Mouse (Mus musculus) liver, adult 2 months (tissue): Measurements from ENCODE around the gene Mroh7. TPM values are rescaled to one million over a fixed set of nuclear protein-coding genes. Genes with fewer than 3 reads are reported as not detected.

ENCODE experiments used
- DNase-seq: peaks from one replicate; pipeline ENCODE4 v3.0.0-alpha.2; 2011; ENCODE audit warnings: low read depth, low spot score; ENCODE audit errors: extremely low read depth
- H3K27ac ChIP-seq: fragments of 200-500 bp; replicated peaks from 2 replicates; pipeline ENCODE4 v1.5.1; 2012; ENCODE audit warnings: low read depth, mild to moderate bottlenecking, control low read depth, inconsistent platforms, low read length; ENCODE audit not compliant: insufficient read depth
- H3K27me3 ChIP-seq: fragments of 200-500 bp; 2 replicates; pipeline ENCODE4 v1.6.1; 2012; ENCODE audit warnings: mild to moderate bottlenecking, moderate library complexity, low read length, inconsistent platforms; ENCODE audit not compliant: control insufficient read depth, insufficient read depth
- H3K36me3 ChIP-seq: fragments of 200-500 bp; 2 replicates; pipeline ENCODE4 v1.6.1; 2012; ENCODE audit warnings: low read length, inconsistent platforms; ENCODE audit not compliant: control insufficient read depth, insufficient read depth
- H3K4me1 ChIP-seq: fragments of 200-500 bp; 2 replicates; pipeline ENCODE4 v1.6.1; 2011; ENCODE audit warnings: low read length; ENCODE audit not compliant: control insufficient read depth, insufficient read depth
- H3K4me3 ChIP-seq: fragments of 200-500 bp; 2 replicates; pipeline ENCODE4 v1.5.1; 2011; ENCODE audit warnings: low read depth, mild to moderate bottlenecking, control low read depth, low read length, moderate library complexity; ENCODE audit not compliant: insufficient read depth
- H3K79me2 ChIP-seq: fragments of 200-500 bp; 2 replicates; pipeline ENCODE4 v1.6.1; 2012; ENCODE audit warnings: inconsistent platforms, mild to moderate bottlenecking, low read length, moderate library complexity; ENCODE audit not compliant: control insufficient read depth, insufficient read depth
- H3K9ac ChIP-seq: fragments of 200-500 bp; 2 replicates; pipeline ENCODE4 v1.6.1; 2012; ENCODE audit warnings: low read depth, mild to moderate bottlenecking, control low read depth, inconsistent platforms, low read length
- CTCF ChIP-seq: fragments of 200-500 bp; IDR thresholded peaks from 2 replicates; pipeline ENCODE4 v1.5.1; 2011; ENCODE audit warnings: low read depth, low read length, control low read depth
- POLR2A ChIP-seq: fragments of 200-500 bp; IDR thresholded peaks from 2 replicates; pipeline ENCODE4 v1.6.1; 2011; ENCODE audit warnings: low read length, control low read depth; ENCODE audit not compliant: insufficient read depth; ENCODE audit errors: extremely low read depth
- WGBS: fragments of 180-500 bp; shearing (Covaris S2); methylation state at CpG from one replicate; pipeline ENCODE4 v1.1.7; 2018; 5-methylcytosine and 5-hydroxymethylcytosine counted together
- polyA plus RNA-seq: library from polyadenylated mRNA; depleted of rRNA; stranded (reverse); fragments of >200 nt; gene quantifications from 2 replicates; pipeline ENCODE4 v1.2.3, GENCODE M21; 2012; rRNA removed
- total RNA-seq: library from RNA; depleted of rRNA; stranded (reverse); fragments of >200 nt; gene quantifications from 2 replicates; pipeline ENCODE4 v1.2.3, GENCODE M21; 2014; rRNA removed

The Mroh7 gene
- total and polyA plus RNA-seq, 2 experiments = under 0.01 to 0.69 TPM

DNA sequence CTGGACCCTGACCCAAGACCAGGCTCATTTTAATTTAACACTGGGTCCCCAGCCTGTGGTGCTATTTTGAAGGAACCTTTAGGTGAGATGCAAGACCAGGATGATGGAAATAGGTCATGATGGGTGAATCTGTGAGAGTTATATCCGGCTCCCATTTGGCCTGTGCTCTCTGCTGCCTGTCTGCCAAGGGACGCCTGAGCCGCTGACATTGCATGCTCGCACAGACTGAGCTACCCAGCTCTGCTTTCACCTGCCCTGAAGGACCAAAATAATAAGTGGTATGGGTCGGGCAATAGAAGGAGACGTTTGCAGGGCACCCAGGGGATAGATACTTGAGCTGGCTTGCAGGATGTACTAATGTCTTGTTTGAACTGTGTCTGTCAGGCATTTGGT, 86.5 kb downstream of the Mroh7 start:
- H3K9ac ChIP-seq = no peak overlapping the region
- DNase-seq = no peak
- no peak for TF ChIP-seq POLR2A
- TF ChIP-seq CTCF = no peak
- no peaks in the 10 kb centered on the region for H3K79me2 ChIP-seq
- no peaks in the 10 kb centered on the region for H3K27me3 ChIP-seq
- WGBS = 65% methylated on average over 6 of the region's 6 CpGs
- no peak overlapping the region for H3K27ac ChIP-seq
- no peaks in the 10 kb centered on the region for H3K4me1 ChIP-seq
- no peak overlapping the region for H3K4me3 ChIP-seq
- no peaks in the 10 kb centered on the region for H3K36me3 ChIP-seq

DNA sequence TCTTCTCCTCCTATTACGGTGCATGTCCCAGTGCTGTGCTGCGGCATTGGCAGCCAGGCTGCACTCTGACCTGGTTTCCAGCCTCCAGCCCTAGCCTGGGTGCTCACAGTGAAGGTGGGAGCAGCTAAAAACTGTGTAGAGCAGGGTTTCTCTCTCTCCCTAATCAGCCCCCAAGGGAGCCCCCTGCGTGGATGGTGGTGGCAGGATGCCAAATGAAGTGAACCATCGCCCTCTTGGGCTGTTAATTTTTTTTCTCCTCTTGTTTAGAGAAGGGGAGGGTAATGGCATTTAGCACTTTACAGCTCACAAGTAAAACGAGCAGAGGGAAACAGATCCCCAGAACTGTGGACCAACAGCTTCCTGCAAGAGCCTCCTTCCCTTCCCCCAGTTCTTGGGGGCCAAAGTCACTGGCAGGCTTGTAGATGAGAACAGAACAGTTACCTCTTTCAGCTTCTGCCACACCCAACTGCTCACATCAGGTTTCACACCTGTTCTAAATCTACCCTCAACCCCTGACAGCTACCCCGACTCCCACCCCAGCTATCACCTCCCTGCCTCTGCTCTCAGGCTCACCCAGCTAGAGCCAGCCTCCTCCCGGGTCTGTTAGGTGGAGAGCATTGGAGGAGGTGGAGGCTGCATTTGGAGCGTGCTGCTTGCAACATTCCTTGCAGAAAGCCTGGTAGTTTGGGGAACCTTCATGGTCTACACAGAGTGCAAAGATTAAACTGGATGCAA, 87.1 kb downstream of the Mroh7 start:
- Histone ChIP-seq H3K4me1 (no peaks in the 10 kb centered on the region), H3K36me3 (no peaks in the 10 kb centered on the region), H3K79me2 (no peaks in the 10 kb centered on the region), H3K9ac (no peak overlapping the region), H3K27ac (no peak overlapping the region), H3K27me3 (no peaks in the 10 kb centered on the region), H3K4me3 (no peak overlapping the region)
- WGBS = 26% methylated on average over 8 of the region's 8 CpGs
- DNase-seq = no peak
- TF ChIP-seq POLR2A (no peak), CTCF (no peak)

DNA sequence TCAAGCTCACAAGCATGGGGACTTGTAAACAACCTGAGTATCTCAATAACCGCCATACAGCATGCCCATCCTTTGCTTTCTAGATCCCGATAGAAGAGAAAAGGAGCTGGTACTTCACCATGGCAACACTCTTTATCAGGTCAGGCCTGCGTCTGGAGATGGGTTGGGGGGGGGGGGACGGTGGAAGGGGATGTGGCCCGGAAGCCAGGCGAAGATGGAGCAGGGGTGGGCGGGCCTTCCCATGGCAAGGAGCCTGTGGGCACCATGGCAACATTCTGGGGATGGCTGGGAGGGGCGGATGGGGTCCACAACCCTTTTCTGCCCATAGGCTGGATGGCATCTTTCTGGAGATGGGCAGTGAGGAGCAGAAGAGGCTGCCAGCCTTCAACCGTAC, 96.6 kb downstream of the Mroh7 start:
- H3K36me3 ChIP-seq = no peaks in the 10 kb centered on the region
- no peaks in the 10 kb centered on the region for H3K4me1 ChIP-seq
- no peak for DNase-seq
- no peak overlapping the region for H3K27ac ChIP-seq
- TF ChIP-seq POLR2A (no peak), CTCF (no peak)
- 64% methylated on average over 9 of the region's 9 CpGs for WGBS
- no peak overlapping the region for H3K4me3 ChIP-seq
- H3K9ac ChIP-seq = no peak overlapping the region
- no peaks in the 10 kb centered on the region for H3K27me3 ChIP-seq
- no peaks in the 10 kb centered on the region for H3K79me2 ChIP-seq

DNA sequence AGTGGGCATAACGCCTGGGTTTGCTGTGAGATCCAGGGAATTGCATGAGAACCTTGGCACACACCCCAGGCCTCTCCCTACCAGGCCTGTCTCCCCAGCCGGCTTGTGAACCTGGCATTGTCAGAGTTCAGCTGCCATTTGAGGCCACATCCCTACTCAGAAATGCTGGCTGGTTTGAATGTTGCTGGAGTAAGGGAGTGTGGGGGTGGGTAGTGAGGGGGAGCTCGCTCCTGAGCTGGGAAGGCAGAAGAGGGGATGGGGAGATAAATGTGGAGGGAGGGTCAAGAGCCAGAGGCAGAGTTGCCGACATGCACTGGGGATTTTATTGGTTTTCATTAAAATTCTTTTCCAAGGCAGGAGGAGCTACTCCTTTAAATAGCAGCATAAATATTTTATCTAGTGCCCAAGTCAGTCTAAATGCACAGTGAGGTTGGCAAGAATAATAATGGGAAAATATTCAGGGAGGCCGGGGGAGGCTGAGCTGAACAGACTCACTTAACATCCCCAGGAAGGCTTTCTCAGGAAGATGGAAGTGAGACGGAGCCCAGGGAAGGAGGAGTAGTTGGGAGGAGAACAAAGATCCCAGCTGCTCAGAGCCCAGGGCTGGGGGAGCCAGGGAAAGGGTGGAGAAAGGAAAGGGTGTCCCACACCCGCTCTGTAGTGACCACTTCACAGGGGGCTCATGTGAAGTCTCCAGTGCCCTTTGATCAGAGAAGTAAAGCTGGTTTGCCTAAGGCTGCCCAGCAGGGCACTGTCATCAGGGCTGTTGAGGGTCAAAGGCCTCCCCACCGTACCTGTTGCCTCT, 97.2 kb downstream of the Mroh7 start:
- Histone ChIP-seq H3K79me2 (no peaks in the 10 kb centered on the region), H3K4me1 (no peaks in the 10 kb centered on the region), H3K36me3 (no peaks in the 10 kb centered on the region), H3K27me3 (no peaks in the 10 kb centered on the region), H3K27ac (no peak overlapping the region), H3K4me3 (no peak overlapping the region), H3K9ac (no peak overlapping the region)
- no peak for DNase-seq
- no peak for TF ChIP-seq POLR2A
- TF ChIP-seq CTCF = no peak
- 58% methylated on average over 8 of the region's 8 CpGs for WGBS

GRCm38 (mm10) chr4:106632313-106632712, 98.4 kb downstream of the Mroh7 start:
- DNase-seq = no peak
- Histone ChIP-seq H3K27me3 (no peaks in the 10 kb centered on the region), H3K27ac (no peak overlapping the region), H3K4me1 (no peaks in the 10 kb centered on the region), H3K36me3 (no peaks in the 10 kb centered on the region), H3K79me2 (no peaks in the 10 kb centered on the region), H3K9ac (no peak overlapping the region), H3K4me3 (no peak overlapping the region)
- 78% methylated on average over 1 of the region's 3 CpGs for WGBS
- no peak for TF ChIP-seq CTCF

Other genes with a start within 250 kb of the Mroh7 start
- gene Bsnd, start 238.6 kb downstream of the Mroh7 start, total RNA-seq = not detected in 2 replicates
- not detected in 2 replicates for gene Bsnd, start 238.6 kb downstream of the Mroh7 start, polyA plus RNA-seq
- gene Dhcr24, start 169.9 kb downstream of the Mroh7 start, total RNA-seq = 253 and 456 TPM in 2 replicates
- 676 and 851 TPM in 2 replicates for gene Dhcr24, start 169.9 kb downstream of the Mroh7 start, polyA plus RNA-seq
- not detected in 2 replicates for gene Lexm, start 113.7 kb downstream of the Mroh7 start, total RNA-seq
- gene Lexm, start 113.7 kb downstream of the Mroh7 start, polyA plus RNA-seq = not detected in 2 replicates
- 0.09 TPM in 1 of 2 replicates, not detected in the other for gene Ttc22, start 108.5 kb downstream of the Mroh7 start, total RNA-seq
- gene Ttc22, start 108.5 kb downstream of the Mroh7 start, polyA plus RNA-seq = not detected in 2 replicates
- 2.5 and 4.6 TPM in 2 replicates for gene Pars2, start 79.9 kb downstream of the Mroh7 start, total RNA-seq
- gene Pars2, start 79.9 kb downstream of the Mroh7 start, polyA plus RNA-seq = 4.1 and 5.4 TPM in 2 replicates
- gene Ttc4, start 52.0 kb downstream of the Mroh7 start, total RNA-seq = 22.4 and 23.4 TPM in 2 replicates
- 21.2 and 24.2 TPM in 2 replicates for gene Ttc4, start 52.0 kb downstream of the Mroh7 start, polyA plus RNA-seq
- 0.07 TPM in 1 of 2 replicates, not detected in the other for gene Fam151a, start 3.0 kb upstream of the Mroh7 start, total RNA-seq
- not detected in 2 replicates for gene Fam151a, start 3.0 kb upstream of the Mroh7 start, polyA plus RNA-seq
- 1.8 and 4.8 TPM in 2 replicates for gene Acot11, start 74.1 kb upstream of the Mroh7 start, total RNA-seq
- gene Acot11, start 74.1 kb upstream of the Mroh7 start, polyA plus RNA-seq = 6.3 and 14.3 TPM in 2 replicates
- gene Ssbp3, start 179.8 kb upstream of the Mroh7 start, total RNA-seq = 12.9 and 19.8 TPM in 2 replicates
- gene Ssbp3, start 179.8 kb upstream of the Mroh7 start, polyA plus RNA-seq = 32.8 and 36.7 TPM in 2 replicates